Mouse (Mus musculus): ENCODE results near the gene Rbm3.

GRCm38 (mm10) chrX:8095546-8095945 is 50.1 kb downstream of the Rbm3 start:
- no peak for TF ChIP-seq CTCF (IDR thresholded peaks at IDR 0.05; ENCODE audit: low read depth, low read length)
- no peak for TF ChIP-seq POLR2A (IDR thresholded peaks at IDR 0.05; ENCODE audit: extremely low read depth, insufficient read depth, low read length)

Measured in liver, adult 2 months (tissue).